In genomic region chr6:30042483-30042882, GRCm38 (mm10) we compare ENCODE assay signal across 13 mouse cellular contexts. TPM values are rescaled to one million over a fixed set of nuclear protein-coding genes. Genes with fewer than 3 reads are reported as not detected.
DNase-seq lines count a peak whose midpoint lies in the region; ATAC-seq and TF ChIP-seq lines count a peak whose summit lies in the region.
"Had no signal": no experiment of that assay in that cellular context is flagged by ENCODE, and none has a peak within 500 bp of the region (broad histone marks: within the 10 kb centered on the region; RNA-seq: fewer than 3 reads in every experiment).

No protein-coding gene starts in this region.

- H3K9me3 ChIP-seq in lung, embryonic 14.5 days (ENCODE audit: low read depth, low read length), result no peaks in the 10 kb centered on the region

- H3K27me3 ChIP-seq in lung, embryonic 14.5 days (ENCODE audit: insufficient read depth, low read length), result no peaks in the 10 kb centered on the region

- no peaks in the 10 kb centered on the region for H3K36me3 ChIP-seq in lung, embryonic 14.5 days (ENCODE audit: insufficient read depth)

- no peak for ATAC-seq in lung, embryonic 14.5 days (ENCODE audit: insufficient read depth)
- ATAC-seq: forebrain, embryonic 16.5 days; intestine, postnatal 0 days had no signal

- peak; percentile 16 for DNase-seq in gastrocnemius, postnatal 10 days
- no peak for DNase-seq in gastrocnemius, postnatal 25 days
- peak; percentile 55 for DNase-seq in lung, embryonic 14.5 days
- no peak for DNase-seq in lung, postnatal 14 days
- peak; percentile 92 for DNase-seq in 416B (ENCODE audit: low read depth)
- peak; percentile 55 for DNase-seq in brain, embryonic 14.5 days (ENCODE audit: low read depth)
- DNase-seq in thymus, postnatal 0 days (ENCODE audit: low spot score), result no peak
- DNase-seq: gastrocnemius, postnatal 14 days; thymus, adult 18-20 months had no signal

- H3K27ac ChIP-seq in lung, embryonic 14.5 days (ENCODE audit: low read depth), result no peak overlapping the region

- 67% methylated on average over 3 of the region's 3 CpGs for WGBS in lung, embryonic 14.5 days

- no peak for TF ChIP-seq POLR2A in brain, embryonic 14.5 days (IDR thresholded peaks at IDR 0.05; ENCODE audit: borderline replicate concordance, extremely low read depth, insufficient read depth, insufficient read length, poor library complexity, severe bottlenecking)

- no peak overlapping the region for H3K4me2 ChIP-seq in lung, embryonic 14.5 days
- H3K4me2 ChIP-seq: liver, embryonic 11.5 days had no signal

- TF ChIP-seq CTCF in lung, embryonic 14.5 days (IDR thresholded peaks at IDR 0.05; ENCODE audit: low read depth), result no peak
- TF ChIP-seq CTCF in brain, embryonic 14.5 days (IDR thresholded peaks at IDR 0.05; ENCODE audit: borderline replicate concordance, extremely low read depth, insufficient read depth, insufficient read length), result no peak

- H3K9ac ChIP-seq in lung, embryonic 14.5 days, result no peak overlapping the region

- H3K4me1 ChIP-seq in lung, embryonic 14.5 days (ENCODE audit: insufficient read depth), result no peaks in the 10 kb centered on the region; the same call in 1 of the 2 replicates

- H3K4me3 ChIP-seq in lung, embryonic 14.5 days (ENCODE audit: low read depth, low read length), result no peak overlapping the region
- H3K4me3 ChIP-seq: myocyte had no signal

RNA-seq across cellular contexts. Expression of gene Nrf1, which starts 5.3 kb away (rescaled TPM):
- total RNA-seq in gastrocnemius, postnatal 10 days (2021), result 10 to 100 TPM; 13.8 to 19.4 TPM
- 10 to 100 TPM in 1 of 2 experiments, 1 to 10 TPM in 1; 9.0 to 11.6 TPM for total RNA-seq in gastrocnemius, postnatal 25 days (2021)
- 68.8 and 78.0 TPM in 2 replicates for polyA plus RNA-seq in lung, embryonic 14.5 days (2014; fragmentation: Nextera tagmentation; extraction: Ambion mirVana)
- 60.8 and 70.7 TPM in 2 replicates for polyA plus RNA-seq in brain, embryonic 14.5 days (2012; rRNA removed)
- 64.3 and 66.3 TPM in 2 replicates for polyA plus RNA-seq in thymus, postnatal 0 days (2015; fragmentation: Nextera tagmentation; extraction: Ambion mirVana)

Comparison
In these comparisons a context has a peak if more than half of its experiments do, and no peak if none do; other contexts are left out.
1. DNase-seq: peak in gastrocnemius, postnatal 10 days (single experiment), lung, embryonic 14.5 days (single experiment), 416B (single experiment) and brain, embryonic 14.5 days (single experiment); none in gastrocnemius, postnatal 25 days (single experiment), lung, postnatal 14 days (single experiment) and thymus, postnatal 0 days (single experiment).